Mouse (Mus musculus) cerebellum, adult 9-11 months (tissue): Measurements from ENCODE around the gene Tescl.

Experiments used
- DNase-seq: peaks from one replicate; pipeline ENCODE4 v3.0.0; 2022

The Tescl gene

DNA sequence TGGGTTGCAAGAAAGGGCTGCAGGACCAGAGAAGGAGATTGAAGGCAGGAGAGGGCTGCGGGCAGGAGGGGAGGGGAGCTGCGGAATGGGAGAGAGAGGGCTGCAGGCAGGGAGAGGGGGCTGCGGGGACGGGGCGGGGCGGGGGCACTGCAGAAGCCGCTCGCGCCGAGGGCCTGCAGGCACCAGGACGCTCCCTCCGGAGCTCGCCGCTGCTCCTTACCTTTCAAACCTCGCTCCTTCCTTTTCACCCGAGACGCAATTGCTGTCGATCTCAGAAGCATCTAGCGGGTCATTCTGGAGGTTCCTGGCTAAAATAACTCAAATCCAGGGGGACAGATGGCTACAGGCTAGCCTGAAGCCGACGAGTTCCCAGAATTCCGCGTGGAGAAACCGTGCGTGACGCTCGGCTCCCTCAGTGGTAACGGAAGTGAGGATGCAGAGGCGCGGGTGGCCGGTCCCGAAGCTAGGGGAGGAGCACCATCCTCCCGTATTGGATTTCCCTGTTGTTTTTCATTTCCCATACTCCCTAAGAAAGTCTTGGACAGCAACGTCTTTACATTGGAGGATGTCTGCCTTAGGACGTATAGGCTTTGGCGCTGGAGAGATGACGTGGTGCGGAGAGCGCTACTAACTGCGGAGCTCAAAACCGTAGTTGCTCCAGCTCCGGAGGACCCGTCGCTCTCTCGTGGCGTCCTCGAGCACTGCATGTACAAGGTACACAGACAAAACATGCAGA, 34.6 kb downstream of the Tescl start:
- DNase-seq: peak; percentile 89

DNA sequence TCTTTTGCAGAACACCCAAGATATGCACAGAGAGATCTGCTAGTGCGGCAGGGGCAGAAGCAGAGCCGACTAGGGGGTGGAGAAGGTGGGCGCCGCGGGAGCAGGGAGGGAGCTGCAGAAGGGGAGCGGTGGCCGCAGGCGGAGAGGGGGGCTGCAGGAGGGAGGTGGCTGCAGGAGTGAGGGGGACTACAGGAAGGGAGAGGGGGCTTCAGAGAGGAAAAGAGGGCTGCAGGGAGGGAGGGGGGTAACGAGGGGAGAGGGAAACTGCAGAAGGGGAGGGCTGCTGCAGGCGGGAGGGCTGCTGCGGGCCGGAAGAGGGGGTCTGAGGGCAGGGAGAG, 35.1 kb downstream of the Tescl start:
- peak; percentile 62 for DNase-seq

DNA sequence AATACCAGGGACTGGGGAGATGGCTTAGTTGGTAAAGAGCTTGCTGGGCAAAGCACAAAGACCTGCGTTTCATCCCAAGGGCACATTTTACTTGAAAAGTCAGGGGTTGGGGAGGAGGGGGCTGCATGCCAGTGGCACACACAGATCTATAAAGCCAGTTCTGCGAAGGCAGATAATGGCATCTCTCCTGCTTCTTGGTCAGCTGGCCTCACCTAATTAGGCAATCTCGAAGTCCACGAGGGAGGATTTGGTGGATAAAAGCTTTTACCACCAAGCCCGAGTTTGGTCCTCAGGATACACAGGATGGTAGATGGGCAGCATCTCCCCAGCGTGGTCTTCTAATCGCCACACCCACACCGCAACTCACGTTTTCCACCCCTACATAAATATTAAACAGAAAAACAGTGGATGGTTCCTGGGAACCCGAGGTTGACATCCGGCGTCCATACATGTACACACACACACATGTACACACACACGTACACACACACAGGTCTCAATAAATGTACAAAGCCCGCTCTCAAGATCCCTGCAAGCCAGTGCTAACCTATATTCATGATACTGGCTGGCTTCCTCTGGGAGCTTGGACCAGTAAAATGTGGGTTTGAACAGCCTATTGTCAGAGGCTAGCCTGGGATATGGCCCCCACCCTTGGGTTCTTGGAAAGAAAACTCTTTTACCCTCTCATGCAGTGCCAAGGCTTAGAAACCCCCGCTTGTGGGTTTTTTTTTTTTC, 36.2 kb downstream of the Tescl start:
- no peak for DNase-seq

DNA sequence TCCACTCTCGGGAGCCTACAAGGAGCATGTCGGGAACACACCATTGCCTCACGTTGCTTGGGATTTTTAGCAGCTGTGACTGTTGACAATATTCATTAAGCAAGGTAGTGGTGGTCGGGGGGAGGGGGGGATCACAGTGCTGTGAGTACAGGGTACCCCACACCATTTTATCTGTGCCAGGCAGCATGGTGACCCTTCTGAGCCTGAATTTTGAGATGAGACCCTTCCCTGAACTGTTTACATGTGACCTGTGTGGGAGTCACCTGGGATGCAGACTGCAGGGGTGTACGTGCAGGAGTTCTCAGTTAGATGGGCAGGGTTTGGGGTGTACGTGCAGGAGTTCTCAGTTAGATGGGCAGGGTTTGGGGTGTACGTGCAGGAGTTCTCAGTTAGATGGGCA, 37.4 kb downstream of the Tescl start:
- DNase-seq: no peak

DNA sequence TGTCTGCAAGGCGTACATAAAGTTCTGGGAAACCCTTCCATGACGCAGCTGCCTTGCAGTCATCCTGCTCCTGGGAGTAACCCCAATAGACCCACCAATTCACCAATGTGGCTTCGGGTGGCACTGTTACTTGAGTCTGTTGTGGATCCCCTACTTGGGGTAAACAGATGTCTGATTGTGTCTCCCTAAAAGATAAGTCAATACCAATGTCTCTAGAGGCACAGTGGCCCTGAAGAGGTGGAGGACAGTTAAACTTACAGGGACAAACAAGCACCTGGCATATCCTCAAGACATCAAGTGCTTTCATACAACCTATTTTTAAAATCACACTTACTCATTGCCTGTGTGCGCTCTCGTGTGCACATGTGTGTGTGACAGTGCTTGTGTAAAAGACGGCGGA, 38.4 kb downstream of the Tescl start:
- no peak for DNase-seq

DNA sequence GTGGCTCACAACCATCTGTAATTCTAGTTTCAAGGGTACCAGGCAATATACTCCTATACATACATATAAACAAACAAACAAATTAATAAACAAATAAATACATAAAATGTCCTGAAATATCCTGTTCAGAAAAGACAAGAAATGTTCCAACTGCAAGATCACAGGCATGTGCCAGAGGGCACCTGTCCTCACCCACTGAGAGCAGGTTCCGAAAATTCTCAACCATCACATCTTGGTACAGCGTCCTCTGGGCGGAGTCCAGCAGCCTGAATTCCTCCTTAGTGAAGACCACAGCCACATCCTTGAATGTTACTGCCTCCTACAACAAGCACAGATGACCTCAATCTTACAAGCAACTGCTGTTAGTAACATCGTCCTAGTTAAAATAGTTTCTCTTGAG, 39.0 kb downstream of the Tescl start:
- DNase-seq: no peak

DNA sequence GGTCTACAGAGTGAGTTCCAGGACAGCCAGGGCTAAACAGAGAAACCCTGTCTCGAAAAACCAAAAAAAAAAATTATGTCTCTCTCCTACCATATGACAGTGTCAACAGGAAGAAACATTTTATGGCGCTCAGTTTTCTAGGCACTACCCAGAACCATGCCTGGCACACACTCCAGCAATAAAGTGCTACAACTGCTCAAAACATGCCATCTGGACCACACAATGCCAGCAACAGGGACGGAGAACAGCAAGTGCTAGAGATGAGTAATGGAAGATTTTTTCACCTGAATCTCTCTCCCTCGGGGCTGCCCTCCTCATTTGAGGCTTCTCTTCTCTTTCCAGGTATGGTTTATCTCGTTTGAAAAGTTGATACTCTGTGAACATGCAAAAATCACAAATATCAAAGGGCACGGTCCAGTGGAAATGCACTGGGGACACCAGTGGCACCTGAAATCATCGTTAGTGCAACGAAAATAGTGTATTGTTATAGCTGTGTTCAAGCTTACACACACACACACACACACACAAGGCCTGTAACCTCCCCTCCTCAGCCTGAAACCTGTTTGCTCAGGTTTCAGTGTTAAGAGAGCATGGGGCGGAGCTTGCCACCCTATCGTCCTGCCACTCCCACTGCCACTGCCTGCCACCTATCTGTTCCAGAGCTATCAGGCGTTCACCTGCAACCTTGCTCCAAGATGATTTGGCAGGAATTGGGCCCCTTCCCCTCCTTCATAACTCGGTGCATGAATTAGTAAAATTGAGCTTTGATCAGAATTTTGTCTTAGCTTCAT, 40.5 kb downstream of the Tescl start:
- DNase-seq: no peak

DNA sequence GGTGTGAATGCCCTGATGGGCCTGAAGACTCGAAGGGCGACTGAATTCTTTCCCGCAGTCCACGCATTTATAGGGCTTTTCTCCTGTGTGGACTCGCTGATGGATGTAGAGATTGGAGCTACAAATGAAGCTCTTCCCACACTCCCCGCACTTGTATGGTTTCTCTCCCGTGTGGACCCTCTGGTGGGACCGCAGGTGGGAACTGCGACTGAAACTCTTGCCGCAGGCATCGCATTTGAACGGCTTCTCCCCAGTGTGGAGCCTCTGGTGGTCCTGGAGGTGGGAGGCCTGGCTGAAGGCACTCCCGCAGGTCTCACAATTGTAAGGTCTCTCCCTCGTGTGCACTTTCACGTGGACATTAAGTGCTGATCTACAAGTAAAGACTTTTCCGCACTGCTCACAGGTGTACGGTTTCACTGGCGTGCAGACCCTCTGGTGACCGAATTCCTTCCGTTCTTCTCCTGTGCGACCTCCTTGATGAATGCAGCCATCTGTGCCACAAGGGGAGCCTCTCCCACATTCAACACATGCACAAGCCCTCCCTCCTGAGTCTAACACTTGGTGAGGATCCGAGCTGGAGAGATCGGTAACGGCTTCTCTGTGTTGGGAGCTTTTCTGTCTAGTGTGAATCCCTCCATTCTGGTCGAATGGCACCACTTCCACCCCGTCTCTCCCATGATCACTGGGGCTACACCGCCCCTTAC, 42.2 kb downstream of the Tescl start:
- DNase-seq: no peak

DNA sequence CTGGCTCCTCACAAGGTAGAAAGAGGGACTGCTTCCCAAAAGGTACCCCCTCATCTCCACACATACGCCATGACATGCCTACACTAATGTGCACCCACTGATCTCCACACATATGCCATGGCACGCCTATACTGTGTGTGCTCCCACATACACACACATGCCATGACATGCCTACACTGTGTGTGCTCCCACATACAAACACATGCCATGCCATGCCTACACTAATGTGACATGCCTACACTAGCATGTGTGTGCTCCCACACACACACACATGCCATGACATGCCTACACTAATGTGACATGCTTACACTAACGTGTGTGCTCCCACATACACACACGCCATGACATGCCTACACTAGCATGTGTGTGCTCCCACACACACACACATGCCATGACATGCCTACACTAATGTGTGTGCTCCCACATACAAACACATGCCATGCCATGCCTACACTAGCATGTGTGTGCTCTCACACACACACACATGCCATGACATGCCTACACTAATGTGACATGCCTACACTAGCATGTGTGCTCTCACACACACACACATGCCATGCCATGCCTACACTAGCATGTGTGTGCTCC, 43.5 kb downstream of the Tescl start:
- no peak for DNase-seq

DNA sequence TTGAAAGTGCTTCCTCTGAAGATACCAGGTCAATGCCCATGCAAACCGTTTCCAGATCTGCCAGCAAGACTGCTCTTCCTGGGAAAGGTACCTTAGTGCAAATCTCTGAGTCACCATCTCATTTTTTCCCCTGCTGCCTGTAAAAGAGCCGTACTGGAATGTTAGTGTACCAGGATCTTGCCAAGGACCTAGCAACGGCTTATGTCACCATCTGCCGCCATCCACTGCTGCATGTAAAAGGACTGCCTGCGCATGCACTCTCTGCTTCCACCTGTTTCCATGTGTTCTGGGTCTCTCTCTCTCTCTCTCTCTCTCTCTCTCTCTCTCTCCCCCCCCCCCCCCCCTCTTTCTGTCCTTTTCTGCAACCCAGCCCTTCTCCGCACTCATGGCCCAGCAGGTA, 45.2 kb downstream of the Tescl start:
- DNase-seq: no peak

DNA sequence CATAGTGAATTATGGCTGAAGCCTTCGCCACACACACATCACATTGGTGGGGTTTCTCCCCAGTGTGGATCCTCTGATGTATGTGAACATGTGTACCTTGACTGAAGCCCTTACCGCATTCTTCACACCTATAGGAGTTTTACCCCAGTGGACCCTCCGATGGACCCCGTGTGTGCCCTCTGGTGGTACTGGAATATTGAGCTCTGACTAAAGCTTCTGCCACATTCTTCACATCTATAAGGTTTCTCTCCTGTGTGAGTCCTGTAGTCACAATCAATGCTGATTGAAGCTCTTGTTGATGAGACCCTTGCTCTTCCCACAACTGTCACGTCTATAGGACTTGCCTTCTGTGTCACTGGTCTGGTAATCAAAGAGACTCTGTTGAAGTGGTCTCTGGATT, 46.1 kb downstream of the Tescl start:
- DNase-seq: no peak

DNA sequence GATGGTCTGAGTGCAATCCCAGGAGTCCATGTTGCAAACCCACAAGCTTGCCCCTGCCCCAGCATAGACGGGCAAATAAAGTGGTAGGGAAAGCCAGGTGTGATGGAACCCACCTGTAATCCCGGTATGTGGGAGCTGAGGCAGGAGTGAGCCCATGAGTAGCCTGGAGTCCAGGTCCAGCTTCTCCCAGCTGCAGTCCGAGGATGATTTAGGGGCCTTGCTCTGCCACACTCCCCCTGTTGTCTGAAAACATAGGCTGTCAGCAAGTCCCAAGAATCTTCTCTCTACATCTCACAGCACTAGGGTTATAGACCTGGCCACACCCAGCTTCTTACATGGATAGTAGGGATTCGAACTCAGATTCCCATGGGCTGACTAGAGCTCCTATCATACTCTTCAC, 46.8 kb downstream of the Tescl start:
- DNase-seq: no peak

DNA sequence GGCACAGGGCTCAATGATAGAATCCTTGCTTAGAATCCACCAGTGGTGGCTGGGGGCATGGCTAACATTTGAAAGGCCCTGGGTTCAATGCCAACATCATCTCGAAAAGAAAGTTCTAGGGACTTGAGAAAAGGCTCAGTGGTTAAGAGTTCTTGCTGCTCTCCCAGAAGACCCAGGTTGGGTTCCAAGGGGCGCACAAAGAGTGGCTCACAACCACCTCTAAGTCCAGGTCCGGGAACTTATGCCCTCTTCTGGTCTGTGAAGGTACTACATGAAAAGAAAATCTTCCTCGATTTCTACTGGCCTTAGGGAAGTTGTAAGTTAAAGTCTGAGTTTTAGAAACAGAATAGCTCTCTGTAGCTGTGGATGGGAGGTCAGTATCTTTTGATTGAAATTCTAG, 47.6 kb downstream of the Tescl start:
- DNase-seq: no peak
